Mouse (Mus musculus) midbrain, postnatal 0 days (tissue): ENCODE measurements around the gene Cmtm6. TPM values are rescaled to one million over a fixed set of nuclear protein-coding genes. Genes with fewer than 3 reads are reported as not detected.
A peak's percentile ranks its signal among the peaks of the same experiment; 100 is the strongest.

Experiments used
- ATAC-seq: fragments of 200-750 bp; cut with Nextera tagmentation; 2 replicates; pipeline ENCODE4 v1.8.0; 2017; ENCODE audit warnings: moderate number of reproducible peaks, mild to moderate bottlenecking, moderate TSS enrichment, moderate library complexity; ENCODE audit not compliant: low FRiP score
- DNase-seq: peaks from one replicate; pipeline ENCODE4 v3.0.0-alpha.2; 2015; ENCODE audit warnings: low spot score
- H3K27ac ChIP-seq: fragments of 300-500 bp; sonication (generic); 2 replicates; pipeline ENCODE4 v1.5.1; 2014; ENCODE audit warnings: low read depth, mild to moderate bottlenecking, low read length, mixed read lengths
- H3K27me3 ChIP-seq: fragments of 300-500 bp; sonication (generic); 2 replicates; pipeline ENCODE4 v1.6.1; 2014; ENCODE audit warnings: low read length, control low read depth, mixed read lengths; ENCODE audit not compliant: insufficient read depth
- H3K36me3 ChIP-seq: fragments of 300-500 bp; sonication (generic); 2 replicates; pipeline ENCODE4 v1.6.1; 2014; ENCODE audit warnings: low read length, control low read depth, mixed read lengths; ENCODE audit not compliant: insufficient read depth
- H3K4me1 ChIP-seq: fragments of 300-500 bp; sonication (generic); 2 replicates; pipeline ENCODE4 v1.6.1; 2014; ENCODE audit warnings: mild to moderate bottlenecking, control low read depth, antibody characterized with exemption, low read length, mixed read lengths; ENCODE audit not compliant: insufficient read depth
- H3K4me2 ChIP-seq: fragments of 300-500 bp; sonication (generic); 2 replicates; pipeline ENCODE4 v1.6.1; 2014; ENCODE audit warnings: low read depth, mild to moderate bottlenecking, low read length, mixed read lengths; ENCODE audit not compliant: poor library complexity, severe bottlenecking
- H3K4me3 ChIP-seq: fragments of 300-500 bp; sonication (generic); 2 replicates; pipeline ENCODE4 v1.5.1; 2014; ENCODE audit warnings: low read depth, mild to moderate bottlenecking, low read length, moderate library complexity
- H3K9ac ChIP-seq: fragments of 300-500 bp; sonication (generic); replicated peaks from 2 replicates; pipeline ENCODE4 v1.6.1; 2014; ENCODE audit warnings: mild to moderate bottlenecking, low read length, moderate library complexity, mixed read lengths; ENCODE audit not compliant: poor library complexity, severe bottlenecking
- H3K9me3 ChIP-seq: fragments of 300-500 bp; sonication (generic); 2 replicates; pipeline ENCODE4 v1.6.1; 2016; ENCODE audit warnings: low read length, control low read depth
- CTCF ChIP-seq: IDR thresholded peaks from 2 replicates; pipeline ENCODE4 v1.5.1; 2016; ENCODE audit warnings: antibody characterized with exemption, mild to moderate bottlenecking
- WGBS: fragments of 180-500 bp; shearing (Covaris S2); extraction: QIAGEN DNeasy Blood & Tissue Kit; methylation state at CpG from one replicate; pipeline ENCODE4 v1.1.7; 2014; 5-methylcytosine and 5-hydroxymethylcytosine counted together
- polyA plus RNA-seq: library from polyadenylated mRNA; unstranded; fragments of >200 nt; fragmentation: Nextera tagmentation; extraction: Ambion mirVana; gene quantifications from 2 replicates; pipeline ENCODE4 v1.2.1, GENCODE M21; 2015
- total RNA-seq: library from RNA; depleted of rRNA; stranded (reverse); fragments of >200 nt; gene quantifications from 2 replicates; pipeline ENCODE4 v1.2.3, GENCODE M21; 2014

Cmtm6 gene
- total and polyA plus RNA-seq, 2 experiments from 2014 or later = 19.2 to 19.3 TPM

GRCm38 (mm10) chr9:114731871-114732682 is 1.2 kb downstream of the Cmtm6 start:
- no peak for DNase-seq
- TF ChIP-seq CTCF = no peak
- 67% methylated on average over 12 of the region's 12 CpGs for WGBS
- Histone ChIP-seq H3K4me2 (peak overlapping the region; percentile 65), H3K9ac (0 out of 2 replicates have a peak overlapping the region, but pooled peaks have one; percentile 0), H3K4me3 (peak overlapping the region; percentile 57), H3K4me1 (peaks cover 6% of the 10 kb centered on the region; the same call in 1 of the 2 replicates), H3K9me3 (no peaks in the 10 kb centered on the region), H3K27me3 (no peaks in the 10 kb centered on the region), H3K27ac (no peak overlapping the region), H3K36me3 (no peaks in the 10 kb centered on the region)
- ATAC-seq = no peak

DNA sequence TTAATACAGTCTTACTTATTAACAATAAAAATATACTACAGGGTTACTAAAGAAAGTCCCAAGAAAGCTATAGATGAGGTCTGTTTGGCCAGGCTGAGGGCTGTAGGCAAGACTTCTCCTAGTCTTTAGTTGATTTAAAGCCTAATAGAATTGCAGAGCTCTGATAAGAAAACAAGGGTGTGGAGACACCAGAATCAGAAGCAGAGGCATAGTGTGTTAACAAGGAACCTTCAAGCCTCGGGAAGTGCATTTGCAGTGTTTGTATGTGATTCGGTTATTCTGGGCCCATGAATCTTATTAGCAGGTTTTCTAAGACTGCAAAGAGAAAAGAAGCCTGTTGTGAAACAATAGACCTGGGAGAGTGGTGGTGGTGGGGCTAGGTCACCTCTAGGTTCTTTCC is 2.3 kb downstream of the Cmtm6 start:
- Histone ChIP-seq H3K27me3 (no peaks in the 10 kb centered on the region), H3K36me3 (no peaks in the 10 kb centered on the region), H3K9ac (no peak overlapping the region), H3K9me3 (no peaks in the 10 kb centered on the region), H3K4me3 (no peak overlapping the region), H3K4me2 (no peak overlapping the region), H3K27ac (no peak overlapping the region), H3K4me1 (peaks cover 6% of the 10 kb centered on the region; the same call in 1 of the 2 replicates)
- DNase-seq (no peak), ATAC-seq (no peak)
- no peak for TF ChIP-seq CTCF
- WGBS = 86% methylated on average over 2 of the region's 2 CpGs

- no peak overlapping the region for H3K4me2 ChIP-seq
- no peaks in the 10 kb centered on the region for H3K36me3 ChIP-seq
- no peak for TF ChIP-seq CTCF
- 78% methylated on average over 11 of the region's 11 CpGs for WGBS
- peaks cover 6% of the 10 kb centered on the region; the same call in 1 of the 2 replicates for H3K4me1 ChIP-seq
- no peaks in the 10 kb centered on the region for H3K9me3 ChIP-seq
- H3K27ac ChIP-seq = no peak overlapping the region
- H3K27me3 ChIP-seq = no peaks in the 10 kb centered on the region
- no peak overlapping the region for H3K4me3 ChIP-seq
- no peak for ATAC-seq
- H3K9ac ChIP-seq = no peak overlapping the region
- no peak for DNase-seq
These were observed 5.5 kb downstream of the Cmtm6 start for GRCm38 (mm10) chr9:114736442-114736841.

GRCm38 (mm10) chr9:114740336-114740735 is 9.4 kb downstream of the Cmtm6 start:
- ATAC-seq (no peak), DNase-seq (no peak)
- H3K4me1 ChIP-seq = no peaks in the 10 kb centered on the region
- H3K27me3 ChIP-seq = no peaks in the 10 kb centered on the region
- H3K9ac ChIP-seq = no peak overlapping the region
- H3K36me3 ChIP-seq = no peaks in the 10 kb centered on the region
- no peak overlapping the region for H3K4me3 ChIP-seq
- H3K27ac ChIP-seq = no peak overlapping the region
- no peak overlapping the region for H3K4me2 ChIP-seq
- WGBS = 93% methylated on average over 9 of the region's 9 CpGs
- no peak for TF ChIP-seq CTCF
- H3K9me3 ChIP-seq = no peaks in the 10 kb centered on the region

DNA sequence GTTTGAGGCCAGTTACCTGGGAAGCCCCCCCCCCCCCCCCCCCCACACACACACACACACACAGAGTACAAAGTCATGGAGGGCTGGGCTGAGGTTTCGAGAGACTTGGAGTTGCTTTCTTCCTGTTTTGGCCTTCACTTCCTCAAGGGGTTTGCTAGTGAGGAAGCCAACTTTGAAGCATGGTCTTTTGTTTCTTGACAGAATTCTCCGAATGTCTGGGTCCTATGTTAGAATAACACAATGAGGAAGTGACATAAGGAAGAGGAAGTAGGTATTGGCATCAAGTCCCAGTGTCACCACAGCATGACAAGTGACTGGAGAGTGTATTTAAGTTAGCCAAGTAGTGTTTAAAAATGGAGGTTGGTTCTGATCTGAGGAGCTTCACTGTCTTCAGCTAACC is 11.8 kb downstream of the Cmtm6 start:
- 86% methylated on average over 2 of the region's 2 CpGs for WGBS
- no peak for TF ChIP-seq CTCF

GRCm38 (mm10) chr9:114745163-114745562 is 14.2 kb downstream of the Cmtm6 start:
- Histone ChIP-seq H3K27me3 (no peaks in the 10 kb centered on the region), H3K27ac (no peak overlapping the region), H3K4me1 (no peaks in the 10 kb centered on the region), H3K9me3 (no peaks in the 10 kb centered on the region), H3K9ac (no peak overlapping the region), H3K4me3 (no peak overlapping the region), H3K36me3 (peaks cover 8% of the 10 kb centered on the region; the same call in 1 of the 2 replicates), H3K4me2 (no peak overlapping the region)
- ATAC-seq (no peak), DNase-seq (no peak)
- no peak for TF ChIP-seq CTCF
- 93% methylated on average over 4 of the region's 4 CpGs for WGBS

More for the DNA sequence above, 11.8 kb downstream of the Cmtm6 start:
- peaks cover 6% of the 10 kb centered on the region; the same call in 1 of the 2 replicates for H3K36me3 ChIP-seq
- H3K4me1 ChIP-seq = no peaks in the 10 kb centered on the region
- no peak overlapping the region for H3K9ac ChIP-seq
- ATAC-seq (no peak), DNase-seq (no peak)
- no peak overlapping the region for H3K4me3 ChIP-seq
- H3K27ac ChIP-seq = no peak overlapping the region
- no peaks in the 10 kb centered on the region for H3K9me3 ChIP-seq
- H3K27me3 ChIP-seq = no peaks in the 10 kb centered on the region
- H3K4me2 ChIP-seq = no peak overlapping the region
